Mouse (Mus musculus) bone marrow macrophage, adult 2 months (primary cell): ENCODE results near the gene Hacd3.

Experiments used
- CTCF ChIP-seq: IDR thresholded peaks from 2 replicates; pipeline ENCODE4 v1.5.1; 2012; ENCODE audit warnings: low read depth, mild to moderate bottlenecking, low read length, moderate library complexity
- POLR2A ChIP-seq: IDR thresholded peaks from 2 replicates; pipeline ENCODE4 v1.6.1; 2012; ENCODE audit warnings: mild to moderate bottlenecking, low read depth, low read length, borderline replicate concordance

DNA sequence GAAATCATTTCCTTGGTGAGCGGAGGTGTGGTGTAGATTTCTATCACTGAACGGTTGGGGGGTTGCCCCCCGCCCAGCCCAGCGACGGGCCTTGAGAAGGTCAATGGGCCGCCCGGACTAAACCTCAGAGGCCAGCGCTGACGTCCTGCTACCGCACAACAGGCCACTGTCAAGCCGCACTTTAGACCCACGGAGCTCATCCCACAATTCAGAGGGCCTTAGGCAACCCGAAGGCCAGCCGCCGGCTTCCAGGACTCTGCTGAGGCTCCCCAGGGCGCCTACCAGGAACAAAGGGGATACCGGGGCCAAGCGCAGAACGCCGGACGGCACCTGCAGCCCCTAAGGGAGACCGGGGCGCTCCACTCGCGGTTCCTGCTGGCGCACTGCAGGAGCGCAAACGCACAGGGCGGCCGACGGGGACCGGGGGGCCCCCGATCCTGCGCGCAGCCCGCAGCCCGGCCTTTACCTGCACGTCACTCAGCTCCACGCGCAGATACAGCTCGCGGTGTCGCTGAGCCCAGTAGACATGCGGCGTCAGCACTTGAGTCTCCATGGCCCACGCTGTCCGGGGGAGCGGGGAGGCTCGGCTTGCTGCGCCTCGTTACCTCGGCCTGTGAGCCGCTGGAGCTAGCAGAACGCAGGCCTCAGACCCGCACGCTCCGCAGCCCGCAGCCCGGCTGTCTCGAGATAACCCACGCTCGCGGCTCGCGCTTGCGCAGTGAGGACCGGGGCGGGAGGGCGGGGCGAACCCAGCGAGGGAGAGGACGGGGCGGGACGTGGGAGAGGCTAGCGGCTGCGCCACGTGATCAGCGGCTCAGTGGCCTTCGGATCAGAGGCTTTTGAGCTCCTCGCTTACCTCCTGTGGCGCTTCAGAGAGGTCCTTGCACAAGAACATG is at the start of gene Hacd3:
- no peak for TF ChIP-seq CTCF
- TF ChIP-seq POLR2A, result no peak; the same call in 1 of the 2 replicates
